Mouse (Mus musculus) E14TG2a.4 (cell line): ENCODE measurements around the gene Plekhm3.

Source experiments
- CTCF ChIP-seq: conservative IDR thresholded peaks from 2 replicates; pipeline ENCODE4 v1.5.1; 2014; ENCODE audit warnings: low read length
- NANOG ChIP-seq: IDR thresholded peaks from 2 replicates; pipeline ENCODE4 v1.6.1; 2014; ENCODE audit warnings: borderline replicate concordance, low read length, mixed read lengths
- POU5F1 ChIP-seq: IDR thresholded peaks from 2 replicates; pipeline ENCODE4 v1.6.1; 2014; ENCODE audit warnings: low read length, borderline replicate concordance

GRCm38 (mm10) chr1:64770169-64770568, 186.5 kb downstream of the Plekhm3 start:
- TF ChIP-seq CTCF (no peak), POU5F1 (no peak), NANOG (no peak)
